Mouse (Mus musculus): ENCODE measurements around the gene Lefty2.
"Not testable (repeated sequence)": the region's sequence is repeated elsewhere in the genome, so short reads cannot be mapped to it uniquely, and the experiment has no call there.

The Lefty2 gene

DNA sequence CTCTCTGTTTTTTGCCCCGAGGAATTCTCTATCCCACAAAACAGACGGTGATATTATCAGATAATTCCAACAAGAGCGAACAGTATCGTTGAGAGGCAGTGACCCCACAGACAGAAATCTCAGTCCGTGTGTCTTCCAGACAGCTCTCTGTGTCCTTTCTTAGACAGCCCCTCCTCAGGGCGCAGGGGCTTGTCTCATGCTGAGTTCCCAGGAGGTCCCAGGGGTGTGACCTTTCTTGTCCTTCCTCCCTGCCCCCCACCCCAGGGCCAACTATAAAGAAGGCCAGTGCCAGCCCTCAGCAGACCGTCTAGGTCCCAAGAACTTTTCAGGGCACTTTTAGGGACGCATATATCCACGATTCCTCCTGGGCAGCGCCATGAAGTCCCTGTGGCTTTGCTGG is at the start of gene Lefty2:
Gene Lefty2 (plus strand): TSS at position 301 of the 400 bp plus-strand sequence.
- no peak for DNase-seq

DNA sequence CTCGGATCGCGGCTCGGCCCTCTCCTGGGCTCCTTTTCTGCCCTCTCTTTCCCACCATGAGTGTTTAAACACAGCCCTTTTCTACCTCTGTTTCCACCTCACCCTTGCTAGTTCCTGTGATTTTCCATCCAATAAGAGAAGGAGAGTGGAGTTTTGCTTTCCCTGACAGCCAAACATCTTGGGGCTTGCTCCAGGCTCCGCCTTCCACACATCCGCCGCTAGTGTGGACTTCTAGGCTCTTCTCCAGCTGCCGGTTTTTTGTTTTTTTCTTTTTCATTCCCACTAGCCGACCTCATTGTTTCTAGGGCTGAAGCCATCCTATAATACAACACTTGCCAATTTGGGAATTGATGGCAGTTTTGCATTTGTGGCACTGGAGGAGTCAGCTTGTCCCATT is 44.8 kb upstream of the Lefty2 start:
- peak; percentile 78 to 86 for DNase-seq

DNA sequence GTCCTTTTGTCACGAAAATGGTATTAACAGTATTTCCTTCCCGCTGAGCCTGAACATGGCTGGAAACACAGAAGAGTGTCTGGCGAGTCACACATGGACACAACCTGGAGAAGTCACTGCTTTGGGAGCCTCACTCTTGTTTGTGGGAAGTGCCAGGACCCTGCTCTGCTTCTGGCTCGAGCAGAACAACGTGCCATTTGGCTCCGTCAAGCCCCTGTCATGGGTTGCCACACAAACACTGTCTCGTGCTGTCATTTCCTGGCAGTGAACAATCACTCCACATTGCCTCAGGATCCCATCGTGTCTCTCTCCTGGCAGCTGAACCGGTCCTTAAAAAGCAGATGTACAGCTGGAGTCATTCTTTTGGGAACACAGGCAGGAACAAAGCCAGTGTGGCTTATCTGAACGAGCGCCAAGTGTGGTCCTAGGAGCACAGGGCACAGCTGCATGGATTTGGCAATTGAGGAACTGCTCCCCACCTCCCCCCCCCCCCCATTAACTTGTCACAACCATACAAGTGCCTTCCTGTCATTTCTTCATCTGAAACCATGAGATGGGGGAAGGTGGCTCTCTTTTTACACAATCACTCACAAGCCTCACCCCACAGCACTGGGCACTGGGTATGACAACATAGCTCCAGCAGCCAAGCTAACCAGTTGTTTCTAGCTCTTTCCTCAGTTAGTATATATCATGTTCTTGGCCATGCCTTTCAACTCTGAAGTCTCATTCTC is 44.2 kb upstream of the Lefty2 start:
- DNase-seq = peak; percentile 43 to 45

DNA sequence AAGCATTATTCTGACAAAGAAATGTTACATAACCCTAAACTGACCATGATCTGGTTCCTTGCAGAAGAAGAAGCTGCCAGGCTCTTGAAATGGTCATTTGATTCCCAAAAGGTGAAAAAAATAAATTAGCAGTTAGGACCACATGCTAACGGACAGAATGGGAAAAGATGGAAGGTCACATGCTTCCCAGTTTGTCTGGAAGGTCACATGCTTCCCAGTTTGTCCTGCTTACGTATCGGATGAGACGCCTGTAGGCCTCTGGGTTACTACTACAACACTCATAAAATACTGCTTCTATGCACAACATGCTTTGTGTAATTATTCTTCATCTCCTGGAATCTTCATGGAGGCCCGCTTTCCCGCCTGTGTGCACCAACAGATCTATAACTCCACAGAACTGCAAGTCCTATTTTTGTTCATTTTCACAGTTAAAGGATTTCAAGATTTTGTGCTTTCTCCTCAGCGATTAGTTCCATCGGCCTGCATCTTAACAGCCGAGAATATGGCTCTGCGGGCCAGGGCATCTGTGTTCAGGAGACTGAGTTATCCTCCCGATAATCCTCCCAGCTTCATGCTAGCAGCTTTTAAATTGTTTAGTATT is 43.1 kb upstream of the Lefty2 start:
- peak in 1 of 2 experiments; percentile 16 for DNase-seq

DNA sequence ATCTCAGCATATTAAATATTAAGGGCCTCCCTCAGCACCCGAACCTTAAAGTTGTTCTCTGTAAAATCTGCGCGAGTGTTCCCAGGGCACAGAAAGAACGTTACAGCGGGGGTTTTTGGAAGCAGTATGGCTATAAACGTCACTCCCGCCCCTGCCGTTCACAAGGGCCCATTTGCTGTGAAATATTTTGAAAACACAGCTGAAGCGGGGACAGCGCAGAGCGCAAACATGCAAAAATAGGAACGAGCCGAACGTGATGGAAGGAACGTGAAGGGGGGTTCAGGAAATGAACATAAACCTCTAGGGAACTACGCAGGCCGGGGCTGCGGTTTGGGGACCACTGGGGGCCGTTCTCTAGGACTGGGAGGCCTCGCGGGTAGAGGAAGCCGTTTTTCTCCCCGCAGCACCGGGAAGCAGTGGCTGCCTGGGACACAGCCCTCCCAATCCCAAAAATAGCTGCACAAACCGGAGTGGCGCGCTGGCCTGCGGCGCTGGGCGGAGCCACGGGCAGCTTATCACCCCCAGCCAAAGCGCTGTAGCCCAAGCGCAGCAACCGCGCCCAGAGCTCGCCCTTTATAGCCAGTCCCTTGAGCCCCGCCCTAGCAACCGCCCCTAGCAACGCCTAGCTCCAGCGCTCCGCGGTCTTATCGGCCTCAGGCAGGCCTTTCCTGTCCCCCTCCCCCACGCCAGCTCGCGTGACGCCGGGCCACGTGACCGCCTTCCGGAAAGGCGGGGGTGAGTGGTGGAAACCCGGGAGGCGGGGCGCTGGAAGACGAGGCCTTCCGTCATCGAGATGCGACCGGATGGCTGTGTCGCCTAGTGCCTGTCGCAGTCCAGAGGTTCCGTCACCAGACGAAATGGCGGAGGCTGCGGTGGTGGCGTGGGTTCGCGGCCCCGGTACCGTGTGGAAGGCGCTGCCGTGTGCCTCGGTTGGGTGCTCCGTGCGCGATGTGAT is 42.3 kb upstream of the Lefty2 start, which contains the start of gene Sde2:
Gene Sde2 (plus strand): TSS at position 812 of the 955 bp plus-strand sequence.
- DNase-seq = peak; percentile 100

DNA sequence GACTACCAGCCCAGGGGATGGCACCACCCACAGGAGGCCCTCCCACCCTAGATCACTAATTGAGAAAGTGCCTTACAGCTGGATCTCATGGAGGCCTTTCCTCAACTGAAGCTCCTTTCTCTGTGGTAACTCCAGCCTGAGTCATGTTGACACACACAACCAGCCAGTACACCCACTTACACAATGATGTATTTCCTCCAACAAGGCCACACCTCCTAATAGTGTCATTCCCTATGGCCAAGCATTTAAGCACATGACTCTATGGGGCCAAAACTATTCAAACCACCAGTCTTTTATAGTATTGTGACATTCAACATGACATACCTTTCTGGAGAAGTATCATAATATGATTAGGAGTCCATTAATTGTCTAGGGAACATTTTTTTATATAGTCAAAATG is 34.1 kb upstream of the Lefty2 start:
- no peak for DNase-seq

DNA sequence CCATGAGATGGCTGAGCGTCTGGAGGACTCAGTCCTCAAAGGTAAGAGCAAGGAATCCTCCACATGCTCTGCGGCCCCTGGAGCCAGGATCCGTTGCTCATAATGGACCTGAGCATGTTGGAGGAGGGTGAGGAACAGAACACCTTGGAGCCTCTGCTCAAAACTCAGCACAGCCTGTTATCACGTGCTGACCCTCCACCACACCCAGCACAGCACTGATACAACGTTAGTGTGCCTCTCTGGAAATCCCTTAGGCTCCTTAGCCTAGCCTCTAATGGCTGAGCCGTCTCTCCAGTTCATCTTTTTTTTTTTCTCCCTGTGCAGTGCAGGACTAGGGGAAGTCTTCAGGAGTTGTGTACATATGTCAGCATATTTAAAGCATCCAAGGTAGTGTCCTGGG is 32.9 kb upstream of the Lefty2 start:
- DNase-seq = no peak

DNA sequence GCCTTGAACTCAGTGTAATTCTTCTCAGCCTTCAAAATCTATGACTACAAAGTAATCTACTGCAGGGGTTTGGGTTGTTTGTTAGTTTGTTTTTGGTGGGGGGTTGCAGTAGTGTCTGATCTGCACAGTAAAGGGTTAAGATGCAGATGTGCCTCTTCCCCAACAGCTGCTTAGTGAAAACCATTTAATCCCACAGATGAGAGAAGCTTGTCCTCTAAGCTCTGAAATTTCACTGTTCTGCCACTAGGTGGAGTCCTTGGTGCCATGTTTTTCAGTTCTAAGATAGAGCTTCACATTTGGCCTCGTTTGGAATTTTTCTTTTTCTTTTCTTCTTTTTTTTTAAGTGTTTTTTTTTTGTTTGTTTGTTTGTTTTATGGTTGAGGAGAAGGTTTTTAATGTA is 29.3 kb upstream of the Lefty2 start:
- no peak for DNase-seq

DNA sequence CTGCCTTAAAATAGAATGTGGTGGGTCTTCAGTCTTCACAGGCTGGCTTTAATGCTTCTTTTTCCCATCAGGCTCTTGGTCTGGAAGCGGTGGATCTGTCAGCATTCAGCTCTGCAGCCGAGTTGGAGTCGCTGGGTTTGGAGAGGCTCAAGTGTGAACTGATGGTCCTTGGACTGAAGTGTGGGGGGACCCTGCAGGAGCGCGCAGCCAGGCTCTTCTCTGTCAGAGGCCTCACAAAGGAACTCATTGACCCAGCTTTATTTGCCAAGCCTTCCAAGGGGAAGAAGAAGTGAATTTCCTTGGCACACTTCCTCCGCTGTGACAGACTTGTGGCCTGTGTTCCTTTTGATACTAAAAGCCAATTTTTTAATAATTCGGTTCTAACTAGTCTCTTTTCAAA is 26.9 kb upstream of the Lefty2 start:
- DNase-seq = no peak

DNA sequence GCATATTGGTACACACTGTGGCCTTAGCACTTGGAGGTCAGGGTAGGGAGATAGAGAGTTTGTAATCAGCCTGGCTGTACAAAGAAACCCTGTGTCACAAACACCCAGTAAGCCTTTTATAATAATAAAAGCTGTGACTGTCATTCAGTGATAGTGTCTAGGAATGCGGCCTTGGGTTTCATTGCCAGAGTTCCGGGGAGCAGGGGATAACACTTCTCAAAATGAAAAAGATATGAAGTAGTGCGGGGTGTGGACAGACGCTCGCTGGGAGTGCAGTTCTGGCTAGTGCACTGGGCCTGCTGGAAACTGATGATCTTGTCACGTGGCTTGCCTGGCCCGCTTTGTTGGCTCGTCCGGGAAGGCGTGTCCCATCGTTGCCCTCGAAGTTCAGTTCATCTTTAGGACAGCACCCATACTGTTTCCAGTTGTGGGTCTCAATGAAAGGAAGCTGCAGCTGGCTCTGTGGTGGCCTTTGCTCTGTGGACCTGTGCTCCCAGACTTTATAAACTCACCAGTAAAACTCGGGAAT is 22.7 kb upstream of the Lefty2 start:
- no peak for DNase-seq

DNA sequence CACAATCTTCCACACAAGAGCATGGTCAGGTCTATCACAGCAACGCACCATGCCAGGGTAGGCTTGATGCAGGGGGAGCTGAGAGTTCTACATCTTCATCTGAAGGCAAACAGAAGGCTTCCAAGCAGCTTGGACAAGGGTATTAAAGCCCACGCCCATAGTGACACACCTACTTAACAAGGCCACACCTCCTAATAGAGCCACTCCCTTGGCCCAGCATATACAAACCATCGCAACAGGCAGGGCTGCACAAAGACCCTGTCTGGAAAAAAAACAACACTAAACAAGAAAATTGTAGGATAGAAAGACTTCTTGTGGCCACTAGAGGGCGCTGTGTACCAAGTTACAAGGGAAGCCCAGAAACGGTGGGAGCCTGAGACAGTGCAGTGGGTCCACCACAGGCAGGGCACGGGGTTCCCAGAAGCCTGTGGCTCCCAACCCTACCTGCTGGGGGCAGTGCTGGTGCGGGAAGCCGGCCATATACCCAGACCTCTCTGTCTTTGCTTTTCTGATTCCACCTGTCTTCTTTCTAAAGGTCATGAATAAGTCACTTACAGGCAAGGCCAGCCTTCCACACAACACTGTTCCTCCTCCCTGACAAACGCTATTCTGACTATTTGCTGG is 18.9 kb upstream of the Lefty2 start:
- peak in 1 of 2 experiments; percentile 41 for DNase-seq

DNA sequence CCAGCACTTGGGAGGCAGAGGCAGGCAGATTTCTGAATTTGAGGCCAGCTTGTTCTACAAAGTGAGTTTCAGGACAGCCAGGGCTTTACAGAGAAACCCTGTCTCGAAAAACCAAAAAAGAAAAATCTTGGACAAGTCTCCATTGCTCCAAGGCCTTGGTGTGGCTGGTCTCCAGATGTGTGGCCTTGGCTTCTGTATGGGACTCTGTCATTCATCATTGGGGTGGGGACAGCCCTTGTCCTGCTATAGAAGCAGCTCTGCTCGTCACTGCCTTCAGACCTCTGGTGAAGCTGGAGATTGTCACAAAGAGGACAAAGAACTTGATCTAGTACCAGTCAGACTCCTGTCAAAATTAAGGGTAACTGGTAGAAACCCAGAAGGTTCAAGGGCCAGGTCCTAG is 18.3 kb upstream of the Lefty2 start:
- DNase-seq = no peak

DNA sequence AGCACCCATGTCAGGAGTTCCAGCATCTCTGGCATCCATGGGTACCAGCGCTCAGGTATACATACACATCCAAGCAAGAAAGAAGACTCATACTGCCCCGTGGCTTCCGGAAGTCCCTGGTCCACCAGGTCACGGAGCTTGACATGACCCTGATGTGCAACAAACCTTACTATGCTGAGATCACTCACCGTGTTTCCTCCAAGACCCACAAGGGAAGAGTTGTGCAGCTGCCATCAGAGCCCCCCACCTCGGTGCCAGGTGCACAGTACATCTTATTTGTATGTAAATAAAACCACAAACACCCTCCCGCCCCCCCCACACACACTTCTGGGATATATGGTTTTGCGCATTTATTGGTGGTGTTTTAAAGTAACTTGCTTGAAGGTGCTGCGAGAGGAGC is 17.8 kb upstream of the Lefty2 start:
- no peak for DNase-seq

DNA sequence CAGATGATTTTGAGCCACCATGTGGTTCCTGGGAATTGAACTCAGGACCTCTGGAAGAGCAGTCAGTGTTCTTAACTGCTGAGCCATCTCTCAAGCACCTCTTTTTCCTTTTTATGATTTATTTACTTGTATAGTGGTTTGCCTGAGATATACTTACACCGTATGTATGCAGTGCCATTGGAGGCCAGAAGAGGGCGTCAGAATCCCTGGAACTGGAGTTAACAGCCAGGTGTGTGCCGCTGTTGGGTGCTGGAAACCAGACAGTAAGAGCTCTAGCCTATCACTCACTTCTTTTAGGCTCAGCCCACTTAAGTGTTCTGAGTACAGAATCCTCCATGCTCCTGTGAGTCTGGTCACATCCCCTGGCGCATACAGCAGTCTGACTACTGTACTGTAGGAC is 15.4 kb upstream of the Lefty2 start:
- no peak for DNase-seq

DNA sequence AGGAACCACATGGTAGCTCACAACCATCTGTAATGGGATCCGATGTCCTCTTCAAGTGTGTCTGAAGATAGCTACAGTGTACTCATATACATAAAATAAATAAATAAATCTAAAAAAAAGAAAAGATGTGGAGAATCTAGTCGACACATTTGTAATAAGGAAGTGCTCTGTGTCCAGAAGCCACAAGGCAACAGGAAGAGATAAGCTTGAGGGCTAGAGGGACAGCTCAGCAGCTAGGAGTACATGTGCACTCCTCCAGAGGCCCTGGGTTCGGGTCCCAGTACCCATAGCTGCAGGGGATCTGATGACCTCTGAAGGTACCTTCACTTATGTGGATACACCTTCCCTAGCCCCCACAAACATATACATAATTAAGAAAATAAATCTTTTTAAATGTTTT is 11.1 kb upstream of the Lefty2 start:
- no peak for DNase-seq

DNA sequence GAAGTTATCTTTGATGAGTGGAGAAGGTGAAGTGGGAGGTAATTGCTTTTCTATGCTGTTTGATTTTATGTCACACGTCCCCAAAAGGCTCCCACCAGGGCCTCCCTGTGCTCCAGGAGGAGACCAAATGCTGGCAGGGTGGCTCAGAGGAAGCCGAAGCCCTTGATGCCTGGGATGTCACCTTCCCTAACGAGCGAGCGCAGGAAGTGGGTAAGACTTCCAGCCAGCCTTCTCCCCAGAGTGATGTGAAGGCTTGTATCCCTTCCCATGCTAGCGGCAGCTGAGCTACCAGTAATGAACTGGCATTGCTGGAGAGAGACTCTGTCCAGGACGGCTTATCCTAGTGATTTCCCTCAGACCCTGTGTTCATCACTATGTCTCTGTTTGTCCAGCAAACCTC is 9.2 kb upstream of the Lefty2 start:
- no peak for DNase-seq

DNA sequence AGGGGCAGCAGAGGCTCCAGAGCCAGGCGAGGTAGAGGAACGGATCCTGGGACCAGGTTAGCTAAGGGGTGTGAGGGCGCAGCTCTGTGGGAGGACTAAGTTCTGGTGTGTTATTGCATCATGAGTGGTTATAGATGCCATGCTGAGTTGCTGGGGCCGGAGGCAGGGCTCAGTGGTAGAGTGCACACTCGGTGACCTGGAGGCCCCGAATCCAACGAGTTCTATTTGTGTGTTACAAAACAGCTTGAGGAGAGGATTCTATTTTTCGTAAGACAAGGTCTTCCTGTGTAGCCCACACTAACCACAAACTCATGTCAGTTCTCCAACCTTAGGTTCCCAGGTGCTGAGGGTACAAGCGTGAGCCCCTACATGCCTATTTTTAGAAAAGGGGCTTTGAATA is 8.4 kb upstream of the Lefty2 start:
- DNase-seq = no peak

DNA sequence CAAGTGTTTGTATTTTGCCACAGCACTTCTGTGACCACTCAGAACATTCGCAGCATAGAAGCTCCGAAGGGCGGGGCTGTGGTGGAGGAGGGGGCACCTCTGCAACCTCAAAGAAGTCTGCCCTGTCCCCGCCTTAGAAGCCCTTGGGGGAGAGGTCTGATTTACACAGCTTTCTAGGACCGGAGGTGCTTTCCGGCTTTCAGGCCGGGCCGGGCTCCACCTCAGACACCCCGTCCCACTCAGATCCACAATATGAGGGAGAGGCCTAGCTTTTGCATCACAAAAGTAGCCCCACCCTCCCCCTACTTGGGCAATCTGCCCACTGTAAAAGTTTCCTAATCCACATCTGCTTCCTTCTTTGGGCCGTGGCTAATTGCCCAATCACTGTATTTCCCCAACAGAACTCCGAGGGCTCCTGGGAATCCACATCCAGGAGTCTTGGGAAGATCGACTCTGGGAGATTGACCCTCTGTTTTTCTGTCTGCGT is 4.3 kb upstream of the Lefty2 start:
- DNase-seq = peak; percentile 68 to 77

DNA sequence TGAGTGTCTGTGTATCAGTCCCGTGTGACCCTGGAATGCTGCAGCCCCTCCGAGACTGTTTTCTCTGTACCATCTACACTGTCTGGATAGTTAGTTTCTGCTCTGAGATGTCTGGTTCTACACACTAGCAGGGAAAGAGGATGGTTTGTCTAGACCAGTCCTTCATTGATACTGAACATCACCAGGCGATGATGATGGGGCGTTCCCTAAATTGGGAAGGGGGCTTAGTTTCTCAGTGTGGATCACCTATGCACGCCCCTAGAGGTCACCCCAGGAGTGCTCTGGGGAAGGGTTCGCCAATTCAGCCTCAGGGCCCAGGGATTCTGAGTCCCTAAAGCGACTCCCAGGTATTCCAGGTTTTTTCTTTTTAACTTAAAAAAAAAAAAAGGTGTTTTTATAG is 3.7 kb upstream of the Lefty2 start:
- no peak for DNase-seq

DNA sequence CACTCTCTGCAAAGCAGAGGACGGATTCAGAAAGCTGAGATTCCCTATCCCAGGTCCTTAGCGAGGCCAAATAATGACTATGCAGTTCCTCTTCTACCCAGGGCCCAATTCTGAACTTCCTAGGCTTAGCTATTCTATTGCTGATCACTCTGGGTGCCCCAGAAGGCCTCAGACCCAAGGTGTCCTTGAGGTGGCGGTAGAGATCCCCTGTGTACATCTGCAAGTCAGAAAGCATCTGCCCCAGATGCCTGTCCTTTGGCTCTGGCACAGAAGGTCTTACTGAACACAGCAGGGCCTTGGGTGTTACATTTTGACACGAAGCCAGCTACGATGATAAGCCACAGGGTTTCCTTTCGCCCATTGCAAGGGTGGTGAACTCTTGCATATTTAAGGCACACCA is 3.1 kb upstream of the Lefty2 start:
- no peak for DNase-seq

DNA sequence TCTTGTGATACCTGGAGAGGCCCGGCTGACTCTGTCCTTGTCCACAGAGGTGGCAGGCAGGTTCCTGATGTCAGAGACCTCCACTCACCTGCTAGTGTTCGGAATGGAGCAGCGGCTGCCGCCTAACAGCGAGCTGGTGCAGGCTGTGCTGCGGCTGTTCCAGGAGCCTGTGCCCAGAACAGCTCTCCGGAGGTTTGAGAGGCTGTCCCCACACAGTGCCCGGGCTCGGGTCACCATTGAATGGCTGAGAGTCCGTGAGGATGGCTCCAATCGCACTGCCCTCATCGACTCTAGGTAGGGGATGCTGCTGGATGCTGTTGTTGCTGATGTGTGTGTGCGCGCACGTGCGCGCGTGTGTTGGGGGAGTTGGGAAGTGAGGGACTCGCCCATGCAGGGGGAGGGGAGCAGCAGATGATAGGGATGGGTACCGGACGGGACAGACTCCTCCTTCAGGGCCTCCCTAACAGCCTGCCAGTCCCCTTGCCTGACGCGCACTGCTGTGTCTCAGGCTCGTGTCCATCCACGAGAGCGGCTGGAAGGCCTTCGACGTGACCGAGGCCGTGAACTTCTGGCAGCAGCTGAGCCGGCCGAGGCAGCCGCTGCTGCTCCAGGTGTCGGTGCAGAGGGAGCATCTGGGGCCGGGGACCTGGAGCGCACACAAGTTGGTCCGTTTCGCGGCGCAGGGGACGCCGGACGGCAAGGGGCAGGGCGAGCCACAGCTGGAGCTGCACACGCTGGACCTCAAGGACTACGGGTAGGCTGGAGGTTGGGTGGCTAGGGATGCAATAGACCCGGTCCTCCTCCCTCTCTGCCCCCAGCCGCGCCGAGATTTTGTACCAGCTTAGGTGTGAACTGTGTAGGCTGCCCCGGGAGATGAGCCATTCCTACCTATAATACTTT is 1.4 kb downstream of the Lefty2 start:
- not testable (repeated sequence) for DNase-seq

DNA sequence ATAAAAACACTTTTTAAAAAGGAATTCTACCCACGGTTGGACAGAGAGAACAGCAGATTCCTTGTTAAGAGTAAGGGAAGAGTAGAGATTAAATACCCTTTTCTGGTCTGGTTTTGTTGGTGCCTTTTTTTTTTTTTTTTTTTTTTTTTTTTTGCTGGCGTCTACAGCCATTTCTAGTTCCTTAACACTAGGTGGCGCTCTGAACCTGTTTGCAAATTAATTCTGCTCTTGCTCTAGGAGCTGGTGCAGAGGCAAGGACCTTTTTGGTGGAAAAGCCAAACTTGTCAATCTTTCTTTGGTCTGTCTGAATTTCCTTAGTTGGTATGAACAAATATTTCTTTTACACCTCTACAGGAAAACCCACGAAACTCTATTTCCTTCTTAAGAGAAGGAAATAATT is 8.2 kb downstream of the Lefty2 start:
- DNase-seq = peak in 1 of 2 experiments; percentile 34

All from kidney, adult 8-10 months (tissue).